Mouse (Mus musculus) liver, embryonic 14 days (tissue): ENCODE results near the gene Msln. TPM values are rescaled to one million over a fixed set of nuclear protein-coding genes. Genes with fewer than 3 reads are reported as not detected.

Experiments used
- polyA plus RNA-seq: library from polyadenylated mRNA; depleted of rRNA; stranded (reverse); fragments of >200 nt; gene quantifications from 2 replicates; pipeline ENCODE4 v1.2.3, GENCODE M21; 2012; rRNA removed

Msln gene
- 0.67 and 1.3 TPM in 2 replicates for polyA plus RNA-seq

DNA sequence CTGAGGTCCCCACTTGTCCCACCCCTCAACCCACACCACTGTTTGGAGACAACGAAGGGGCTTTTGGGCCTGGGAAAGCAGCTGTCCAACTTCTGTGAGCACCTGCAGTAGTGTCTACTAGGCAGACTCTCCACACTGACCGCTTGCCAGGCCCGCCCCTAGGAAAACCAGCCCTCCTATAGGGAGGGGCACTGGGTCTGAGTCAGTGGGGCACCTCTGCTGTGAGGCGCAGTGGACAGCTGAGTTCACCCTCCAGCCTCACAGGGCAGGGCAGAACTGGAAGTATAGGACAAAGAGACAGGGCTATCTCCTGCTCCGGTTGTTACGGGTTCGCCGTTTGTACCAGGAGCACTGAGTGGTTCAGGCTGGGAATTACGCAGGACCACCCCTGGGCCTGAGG lies at the start of gene Msln:
Gene Msln (minus strand): TSS at position 138 of the 400 bp plus-strand sequence.

DNA sequence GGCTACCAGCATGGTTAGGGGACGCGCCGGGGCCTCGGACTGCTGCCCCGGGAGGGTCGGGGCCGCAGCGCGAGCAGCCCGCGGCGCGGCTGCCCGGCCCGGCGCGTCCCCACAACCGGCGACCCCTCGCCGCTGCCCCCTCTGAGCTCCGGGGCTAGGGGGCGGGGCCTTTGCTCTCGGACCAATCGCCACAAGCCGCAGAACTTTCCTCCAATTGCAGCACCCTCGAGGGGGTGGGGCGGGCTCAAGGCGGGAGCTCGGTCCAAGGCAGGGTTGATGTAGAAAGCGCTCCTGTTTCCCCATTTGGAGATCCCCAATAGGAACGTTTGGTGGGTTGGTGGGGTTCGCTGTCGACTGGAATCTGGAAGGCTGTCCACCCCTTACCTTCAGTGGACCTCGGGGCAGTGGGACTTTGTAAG lies 42.8 kb upstream of the Msln start, which contains the start of gene Metrn:
Gene Metrn (minus strand): TSS at position 186 of the 419 bp plus-strand sequence.

DNA sequence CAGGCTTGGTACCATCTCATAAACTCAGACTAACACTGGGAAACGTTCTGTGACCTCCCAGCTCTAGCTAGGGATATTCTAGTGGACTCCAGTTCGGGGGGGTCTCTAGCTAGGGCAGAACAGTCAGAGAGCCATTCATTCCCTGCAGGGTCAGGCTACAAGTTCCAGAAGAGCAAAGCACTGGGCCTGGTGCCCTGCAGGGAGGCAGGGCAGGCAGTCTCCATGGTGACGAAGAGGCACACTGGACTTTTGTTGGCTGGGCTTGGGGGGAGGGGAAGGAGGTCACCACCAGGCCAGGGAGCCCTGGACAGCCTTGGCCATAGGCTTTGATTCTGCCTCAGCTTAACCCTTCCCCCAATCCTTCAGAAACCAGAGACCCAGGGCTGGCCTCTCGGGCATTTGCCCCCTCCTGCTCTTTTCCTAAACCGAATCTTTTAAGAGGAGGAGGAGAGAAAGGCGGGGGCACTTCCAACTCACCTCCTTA lies 41.5 kb upstream of the Msln start, which contains the start of gene AC134908.4:
Gene AC134908.4 (minus strand): TSS at position 51 of the 484 bp plus-strand sequence.

DNA sequence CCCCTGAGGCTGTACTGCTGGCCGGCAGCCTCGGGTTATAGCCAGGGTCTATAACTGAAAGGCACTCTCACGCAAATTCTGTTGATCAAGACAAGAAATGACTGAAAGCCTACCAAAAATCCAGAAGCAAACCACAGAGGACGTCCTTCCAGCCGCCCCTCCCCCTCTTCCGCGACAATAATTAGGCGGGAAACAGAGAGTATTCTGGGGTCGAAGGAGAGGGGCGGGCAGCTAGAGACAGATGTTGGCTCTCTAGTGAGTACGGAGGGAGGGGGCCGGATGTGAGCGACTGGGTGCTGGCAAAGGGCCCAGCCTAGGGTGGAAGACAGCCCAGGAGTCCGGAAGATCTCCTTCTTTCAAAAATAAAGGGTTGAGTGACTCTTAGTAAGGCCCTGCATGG lies 38.4 kb upstream of the Msln start, which contains the start of gene Fam173a:
Gene Fam173a (minus strand): TSS at position 287 of the 400 bp plus-strand sequence.

DNA sequence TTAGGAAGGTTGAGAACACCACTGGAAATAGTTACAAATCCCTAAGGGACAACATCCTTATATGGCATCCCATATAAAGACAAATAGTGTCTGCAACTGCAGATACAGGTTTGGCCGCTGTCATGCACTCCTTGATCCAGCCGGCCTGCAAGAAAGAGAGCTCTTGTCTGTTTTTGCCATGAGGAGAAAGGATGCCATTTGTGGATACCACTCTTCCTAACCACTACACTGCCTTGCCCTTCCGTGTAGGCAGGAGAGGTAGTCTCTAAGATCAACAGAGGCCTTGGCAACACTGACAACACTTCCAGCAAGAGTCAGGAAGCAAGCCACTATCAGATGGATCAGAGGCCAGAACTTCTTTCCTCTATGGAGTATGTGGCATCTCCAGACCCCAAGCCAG lies 32.1 kb upstream of the Msln start, which contains the start of gene Ccdc78:
Gene Ccdc78 (plus strand): TSS at position 301 of the 400 bp plus-strand sequence.

DNA sequence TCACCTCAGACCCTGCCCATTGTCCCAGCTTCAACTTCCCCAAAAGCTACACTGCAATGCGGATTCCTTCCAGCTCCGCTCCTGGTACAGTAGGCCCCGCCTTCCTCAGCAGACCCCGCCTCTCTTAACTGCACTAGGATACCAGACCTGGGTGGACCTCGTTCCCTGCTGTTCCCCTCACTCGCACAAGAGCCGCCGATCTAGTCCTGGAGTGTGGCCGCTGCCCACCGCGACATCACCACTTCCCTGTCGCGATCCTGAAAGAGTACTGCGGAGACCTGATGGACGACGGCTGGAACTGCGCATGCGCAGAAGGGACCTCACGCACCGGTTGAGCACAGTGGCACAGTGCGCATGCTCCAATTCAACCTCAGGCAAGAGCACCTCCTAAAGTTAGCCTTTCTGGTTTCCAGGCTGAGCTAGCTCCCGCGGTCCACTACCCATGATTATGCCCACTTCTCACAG lies 31.1 kb upstream of the Msln start, which contains the start of gene Haghl:
Gene Haghl (minus strand): TSS at position 393 of the 465 bp plus-strand sequence.

DNA sequence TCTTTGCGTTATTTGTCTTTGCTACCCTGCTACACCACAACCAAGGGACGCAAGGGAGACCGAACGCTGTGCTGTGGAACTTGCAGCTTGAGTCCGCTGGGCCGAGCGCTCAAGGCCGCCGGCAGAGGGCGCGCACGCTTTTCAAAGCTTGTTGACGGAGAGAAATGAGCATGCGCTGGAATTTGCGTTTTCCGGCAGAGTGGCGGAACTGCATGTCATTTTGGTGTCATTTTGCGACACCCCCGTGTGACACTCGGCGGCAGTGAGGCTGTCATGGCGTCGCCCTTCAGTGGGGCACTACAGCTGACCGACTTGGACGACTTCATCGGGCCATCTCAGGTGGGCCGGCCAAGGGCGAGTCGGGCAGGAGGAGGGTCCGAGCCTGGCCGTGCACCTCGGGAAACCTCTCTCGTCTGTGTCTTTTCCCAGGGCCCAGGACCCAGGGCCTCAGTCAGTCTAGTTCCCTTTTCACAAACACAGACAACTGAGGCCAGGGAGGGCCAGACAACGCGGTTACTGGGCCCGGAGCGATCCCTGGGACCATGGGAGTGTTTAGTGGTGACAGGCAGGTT lies 19.5 kb upstream of the Msln start, which contains the start of gene Narfl:
Gene Narfl (plus strand): TSS at position 228 of the 572 bp plus-strand sequence.

DNA sequence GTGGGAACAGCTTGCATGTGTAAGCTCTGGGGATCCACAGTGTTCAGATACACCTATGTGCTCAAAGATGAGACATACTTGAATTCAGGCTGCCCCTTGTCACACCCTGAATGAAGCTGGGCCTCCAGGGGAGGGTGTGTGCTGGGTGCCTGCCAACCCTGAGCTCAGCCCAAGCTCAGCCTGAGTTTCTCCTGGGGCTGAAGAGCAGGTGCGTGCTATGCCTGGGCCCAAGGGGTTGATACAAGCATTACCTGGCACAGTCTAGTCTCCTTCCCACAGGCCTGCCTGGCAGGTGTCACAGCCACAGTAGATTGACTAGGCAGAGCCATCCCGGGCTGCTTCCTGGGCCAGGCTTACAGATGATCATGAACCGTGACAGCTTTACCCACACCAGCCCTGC lies 18.4 kb downstream of the Msln start, which contains the start of gene Mslnl:
Gene Mslnl (plus strand): TSS at position 298 of the 400 bp plus-strand sequence.

DNA sequence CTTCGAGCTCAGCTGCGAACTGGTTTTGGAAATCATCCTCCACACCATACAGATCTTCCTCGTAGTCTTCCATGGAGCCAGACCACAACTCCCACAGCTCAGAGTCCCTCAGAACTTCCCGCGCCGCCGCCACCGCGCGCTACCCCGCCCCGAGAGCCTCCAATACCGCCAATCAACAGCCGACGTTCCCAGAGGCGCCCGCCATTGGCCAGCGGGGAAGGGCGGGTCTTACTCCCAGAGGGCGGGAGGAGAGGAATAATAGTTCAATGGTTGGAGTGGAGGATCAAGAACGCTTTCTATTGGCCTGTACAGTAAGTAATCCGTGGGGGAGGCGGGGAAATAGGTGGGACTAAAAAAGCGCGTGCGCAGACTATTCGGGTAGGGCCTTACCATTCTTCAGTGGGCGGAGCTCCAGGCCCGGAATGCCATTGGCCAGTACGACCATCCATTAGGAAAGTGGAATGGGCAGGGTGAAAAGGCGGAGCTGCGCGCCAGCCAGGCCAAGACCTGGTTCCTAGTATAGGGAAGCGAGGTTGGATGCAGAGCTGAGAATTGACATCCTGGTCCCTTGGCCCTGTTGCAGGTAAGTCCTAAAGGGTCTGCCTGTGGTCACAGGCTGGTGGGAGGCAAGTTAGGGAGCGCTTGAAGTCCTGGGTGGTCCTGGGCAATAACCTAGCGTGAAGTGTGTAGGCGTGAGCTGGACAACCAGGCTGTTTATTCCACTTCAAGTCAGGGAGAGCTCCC lies 26.7 kb downstream of the Msln start, which contains the start of the genes Chtf18 and Rpusd1:
Gene Chtf18 (minus strand): TSS at position 155 of the 744 bp plus-strand sequence.
Gene Rpusd1 (plus strand): TSS at position 406 of the 744 bp plus-strand sequence.

DNA sequence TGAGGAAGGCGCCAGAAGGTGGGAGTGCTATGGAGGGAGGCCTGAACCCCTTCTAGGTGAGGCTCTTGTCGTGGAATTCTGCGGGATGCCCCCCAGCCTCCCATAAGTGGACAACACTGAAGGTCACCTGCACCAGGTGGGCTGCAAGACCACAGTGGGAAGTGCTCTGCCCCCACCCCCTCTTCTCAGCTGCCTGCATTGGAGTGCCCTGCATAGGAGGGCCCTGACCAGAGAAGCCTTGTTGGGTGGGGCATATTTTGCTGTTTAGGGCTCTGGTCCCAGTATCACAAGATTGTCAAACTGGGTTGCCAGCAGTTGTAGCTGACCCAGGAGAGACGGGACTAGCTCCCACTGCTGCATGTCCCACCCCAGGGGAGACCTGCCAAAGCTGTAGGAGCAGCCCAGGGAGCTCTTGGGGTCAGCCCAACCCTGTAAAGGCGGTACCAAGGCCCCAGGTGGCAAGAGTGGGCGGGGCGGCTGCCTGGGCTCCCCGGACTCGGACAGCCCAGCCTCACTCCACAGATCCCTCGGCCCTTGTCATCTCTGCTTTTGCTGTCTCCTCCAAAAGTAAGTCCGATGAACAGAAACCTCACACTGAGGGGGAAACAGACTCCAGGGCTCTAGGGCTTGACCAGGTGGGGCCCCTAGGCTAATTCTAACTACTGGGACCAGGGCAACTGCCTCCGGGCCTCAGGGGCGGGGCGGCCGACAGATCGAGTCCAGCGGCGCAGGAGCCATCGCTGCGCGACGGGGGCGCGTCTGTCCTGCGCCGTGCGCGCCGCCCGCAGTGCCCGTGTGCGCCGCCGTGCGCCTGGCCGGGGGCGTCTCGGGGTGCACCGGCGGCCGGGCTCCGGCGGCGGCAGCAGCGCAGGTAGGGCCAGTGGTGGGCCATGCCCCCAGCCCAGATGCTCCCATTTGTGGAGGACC lies 37.2 kb downstream of the Msln start, which contains the start of gene Gng13:
Gene Gng13 (plus strand): TSS at position 461 of the 927 bp plus-strand sequence.

Other genes with a start within 250 kb of the Msln start
- gene Sox8, start 183.7 kb downstream of the Msln start, polyA plus RNA-seq, result 0.01 and 0.15 TPM in 2 replicates
- gene Lmf1, start 175.3 kb downstream of the Msln start, polyA plus RNA-seq, result 3.2 and 4.0 TPM in 2 replicates
- gene Gng13, start 37.2 kb downstream of the Msln start, polyA plus RNA-seq, result 0.07 and 0.24 TPM in 2 replicates
- gene Chtf18, start 27.0 kb downstream of the Msln start, polyA plus RNA-seq, result 17.4 and 17.9 TPM in 2 replicates
- gene Rpusd1, start 26.7 kb downstream of the Msln start, polyA plus RNA-seq, result 7.9 and 9.7 TPM in 2 replicates
- gene Mslnl, start 18.3 kb downstream of the Msln start, polyA plus RNA-seq, result 0.01 TPM in 1 of 2 replicates, not detected in the other
- gene Narfl, start 19.4 kb upstream of the Msln start, polyA plus RNA-seq, result 8.8 and 10.3 TPM in 2 replicates
- 6.6 and 6.9 TPM in 2 replicates for gene Haghl, start 31.3 kb upstream of the Msln start, polyA plus RNA-seq
- 0.02 TPM in 2 replicates for gene Ccdc78, start 32.2 kb upstream of the Msln start, polyA plus RNA-seq
- 45.1 and 48.5 TPM in 2 replicates for gene Fam173a, start 38.5 kb upstream of the Msln start, polyA plus RNA-seq
- 0.27 TPM in 1 of 2 replicates, not detected in the other for gene AC134908.4, start 41.3 kb upstream of the Msln start, polyA plus RNA-seq
- 17.5 and 18.6 TPM in 2 replicates for gene Metrn, start 42.8 kb upstream of the Msln start, polyA plus RNA-seq
- gene Fbxl16, start 54.7 kb upstream of the Msln start, polyA plus RNA-seq, result 0.05 and 0.07 TPM in 2 replicates
- 12.5 and 14.2 TPM in 2 replicates for gene Wdr24, start 69.2 kb upstream of the Msln start, polyA plus RNA-seq
- gene Jmjd8, start 74.5 kb upstream of the Msln start, polyA plus RNA-seq, result 14.5 and 16.3 TPM in 2 replicates
- 80.4 and 87.9 TPM in 2 replicates for gene Stub1, start 79.0 kb upstream of the Msln start, polyA plus RNA-seq
- gene Rhbdl1, start 82.9 kb upstream of the Msln start, polyA plus RNA-seq, result 1.1 and 1.3 TPM in 2 replicates
- gene Gm20683, start 87.4 kb upstream of the Msln start, polyA plus RNA-seq, result 2.3 and 3.3 TPM in 2 replicates
- gene Rhot2, start 90.5 kb upstream of the Msln start, polyA plus RNA-seq, result 30.0 and 33.7 TPM in 2 replicates
- 15.6 and 18.5 TPM in 2 replicates for gene Wdr90, start 107.1 kb upstream of the Msln start, polyA plus RNA-seq
- 18.4 and 20.6 TPM in 2 replicates for gene Mcrip2, start 114.4 kb upstream of the Msln start, polyA plus RNA-seq
- 41.0 and 42.6 TPM in 2 replicates for gene Mettl26, start 120.7 kb upstream of the Msln start, polyA plus RNA-seq
- 0.49 and 0.51 TPM in 2 replicates for gene Wfikkn1, start 126.5 kb upstream of the Msln start, polyA plus RNA-seq
- gene Rab40c, start 165.3 kb upstream of the Msln start, polyA plus RNA-seq, result 5.4 and 6.5 TPM in 2 replicates
- gene Pigq, start 190.6 kb upstream of the Msln start, polyA plus RNA-seq, result 226 and 261 TPM in 2 replicates
- gene Nhlrc4, start 190.6 kb upstream of the Msln start, polyA plus RNA-seq, result 7.0 and 10.4 TPM in 2 replicates
- gene A930017K11Rik, start 198.2 kb upstream of the Msln start, polyA plus RNA-seq, result 0.14 and 0.16 TPM in 2 replicates
- 6.4 and 7.9 TPM in 2 replicates for gene Capn15, start 231.4 kb upstream of the Msln start, polyA plus RNA-seq